Mouse (Mus musculus) brain, embryonic 14.5 days (tissue): ENCODE data around the gene S1pr1. TPM values are rescaled to one million over a fixed set of nuclear protein-coding genes. Genes with fewer than 3 reads are reported as not detected.

Source experiments
- DNase-seq: peaks from one replicate; pipeline ENCODE4 v3.0.0-alpha.2; 2011; ENCODE audit warnings: low read depth
- CTCF ChIP-seq: fragments of 200-500 bp; IDR thresholded peaks from 2 replicates; pipeline ENCODE4 v1.5.1; 2012; ENCODE audit warnings: inconsistent platforms, mild to moderate bottlenecking, moderate library complexity, borderline replicate concordance; ENCODE audit not compliant: insufficient read depth, insufficient read length; ENCODE audit errors: extremely low read depth
- POLR2A ChIP-seq: fragments of 200-500 bp; IDR thresholded peaks from 2 replicates; pipeline ENCODE4 v1.6.1; 2012; ENCODE audit warnings: mild to moderate bottlenecking, inconsistent platforms, borderline replicate concordance; ENCODE audit not compliant: poor library complexity, insufficient read depth, insufficient read length, severe bottlenecking; ENCODE audit errors: extremely low read depth
- polyA plus RNA-seq: library from polyadenylated mRNA; depleted of rRNA; stranded (reverse); fragments of >200 nt; gene quantifications from 2 replicates; pipeline ENCODE4 v1.2.3, GENCODE M21; 2012; rRNA removed

S1pr1 gene
- 27.6 and 29.8 TPM in 2 replicates for polyA plus RNA-seq

DNA sequence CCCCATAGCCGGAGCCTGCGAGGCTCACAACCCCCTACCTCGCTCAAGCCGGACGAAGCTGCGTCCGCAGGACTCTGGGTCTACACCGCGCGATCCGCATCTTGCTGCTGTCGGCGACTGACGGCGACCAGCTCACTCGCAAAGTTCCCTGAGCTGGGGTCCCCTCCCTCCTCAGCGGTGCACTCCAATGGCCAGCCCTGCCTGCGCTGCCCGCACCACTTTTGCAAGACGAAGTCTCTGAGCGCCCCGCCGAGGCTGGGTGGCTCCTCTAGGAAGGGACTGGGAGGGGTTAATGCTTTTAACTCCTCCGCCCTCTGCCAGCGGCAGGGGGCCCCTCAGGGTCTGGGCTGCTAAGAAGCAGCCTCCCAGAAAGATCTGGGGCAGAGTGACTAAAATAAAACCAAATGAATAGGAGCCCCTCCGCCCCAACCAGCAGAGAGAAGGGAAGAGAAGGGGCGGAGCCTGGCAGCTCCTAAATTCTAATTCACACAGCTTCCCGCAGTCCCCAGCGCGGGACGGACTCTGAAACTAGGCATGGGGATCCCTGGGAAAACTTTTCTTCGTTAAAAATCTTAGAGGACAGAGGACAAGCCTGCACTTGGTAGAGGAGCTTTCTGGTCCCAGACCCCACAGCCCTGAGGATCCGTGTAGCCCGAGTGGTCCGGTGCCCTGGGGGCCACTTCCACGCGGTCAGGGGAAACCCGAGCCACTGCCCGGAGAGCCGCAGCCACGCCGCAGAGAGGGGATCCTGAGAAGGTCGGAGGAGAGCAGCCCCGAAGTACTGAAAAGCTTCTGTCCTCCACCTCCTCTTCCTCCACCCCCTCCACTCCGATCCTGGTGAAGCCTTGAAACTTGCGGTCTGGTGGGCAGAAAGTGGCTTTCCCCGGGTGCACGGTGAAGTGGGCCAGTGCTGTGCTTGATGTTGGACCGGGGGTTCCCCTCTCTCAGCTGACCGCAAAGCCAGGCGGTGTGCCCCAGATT, at the start of gene S1pr1:
TSS of gene S1pr1 (minus strand) at position 402 of the 981 bp plus-strand sequence.
- peak; percentile 96 for DNase-seq
- TF ChIP-seq CTCF (0 out of 2 replicates have a peak, but pooled peaks have one; percentile 5), POLR2A (0 out of 2 replicates have a peak, but pooled peaks have one; percentile 3)

DNA sequence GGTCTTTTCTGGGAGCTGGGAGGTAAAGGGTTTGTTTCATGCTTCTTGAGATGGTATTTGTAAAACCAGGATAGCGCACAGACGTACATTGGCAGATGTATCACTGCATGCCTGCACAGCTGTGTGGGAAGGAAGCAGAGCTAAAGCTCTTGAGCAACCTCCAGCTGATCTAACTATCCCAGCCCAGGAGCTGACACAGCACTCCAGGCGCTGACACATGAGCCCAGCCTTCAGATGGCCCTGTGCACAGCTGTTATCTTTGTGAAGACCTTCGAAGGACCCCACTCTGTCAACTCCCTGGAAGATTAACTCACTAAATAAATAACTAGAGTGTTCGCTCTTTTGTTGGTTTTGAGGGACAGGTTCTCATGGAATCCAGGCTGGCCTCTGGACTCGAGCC, 48.4 kb upstream of the S1pr1 start:
- peak; percentile 30 for DNase-seq

DNA sequence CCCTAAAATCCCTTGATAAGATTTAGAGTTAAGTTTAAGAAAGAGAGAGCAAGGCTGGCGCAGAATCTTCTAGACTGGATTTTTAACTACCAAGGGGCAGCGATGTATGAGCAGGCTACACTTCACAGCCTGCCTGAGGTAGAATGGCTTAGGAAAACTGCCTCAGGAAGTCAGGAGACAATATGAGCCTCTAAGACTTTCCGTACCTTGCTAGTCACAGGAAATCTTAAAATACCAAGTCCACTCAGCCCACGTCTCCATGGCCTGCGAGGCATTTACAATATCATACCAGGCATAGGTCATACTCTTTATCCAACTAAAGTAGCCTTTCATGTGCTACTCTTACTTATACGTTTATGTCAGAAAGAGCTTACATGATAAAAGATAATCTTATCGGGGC, 48.0 kb upstream of the S1pr1 start:
- no peak for TF ChIP-seq POLR2A
- TF ChIP-seq CTCF: no peak
- DNase-seq: no peak

More for the DNA sequence above, 48.4 kb upstream of the S1pr1 start:
- no peak for TF ChIP-seq POLR2A
- TF ChIP-seq CTCF: no peak

- no peak for DNase-seq
- no peak for TF ChIP-seq CTCF
- TF ChIP-seq POLR2A: no peak
Measured at GRCm38 (mm10) chr3:115759659-115760058, 44.8 kb upstream of the S1pr1 start.

- no peak for DNase-seq
- TF ChIP-seq CTCF (no peak), POLR2A (no peak)
Measured at GRCm38 (mm10) chr3:115758455-115758912, 43.6 kb upstream of the S1pr1 start.

DNA sequence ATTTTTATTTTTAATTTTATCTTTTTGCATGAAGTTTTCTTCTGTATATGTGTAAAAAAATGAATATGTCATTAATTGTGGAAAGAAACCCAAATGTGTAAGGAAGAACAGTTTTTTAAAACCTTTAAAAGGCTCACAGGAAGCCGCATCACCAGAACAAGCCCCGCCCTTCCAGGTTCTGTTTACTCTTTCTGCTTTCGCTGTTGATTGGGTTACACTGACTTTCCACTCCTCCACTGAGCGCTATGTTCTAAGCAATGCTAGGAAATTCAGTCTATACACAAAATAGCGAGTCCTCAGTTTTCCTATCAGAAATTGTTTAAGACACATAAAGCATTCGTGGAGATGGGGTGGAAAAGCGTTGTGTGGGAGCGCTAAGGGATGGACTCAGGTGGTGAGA, 39.6 kb upstream of the S1pr1 start:
- no peak for DNase-seq
- TF ChIP-seq CTCF (no peak), POLR2A (no peak)

DNA sequence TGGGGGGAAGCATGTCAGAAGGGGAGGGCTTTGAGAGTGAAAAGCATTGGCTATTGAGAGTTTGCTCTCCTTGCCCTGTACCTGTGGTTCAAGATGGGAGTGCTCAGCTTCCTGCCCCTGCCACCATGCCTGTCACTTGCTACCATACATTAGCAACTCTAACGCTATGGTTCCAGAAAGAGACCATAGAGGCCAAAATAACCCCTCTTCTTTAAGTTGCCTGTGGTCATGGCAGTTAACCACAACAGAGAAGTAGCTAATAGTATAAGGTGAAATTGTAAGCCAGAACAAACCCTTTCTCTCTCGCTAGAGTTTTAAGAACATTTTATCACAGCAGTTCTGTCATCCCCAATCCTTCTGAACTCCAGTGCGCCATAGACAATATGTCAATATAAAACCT, 35.5 kb upstream of the S1pr1 start:
- no peak for DNase-seq
- TF ChIP-seq POLR2A (no peak), CTCF (no peak)

GRCm38 (mm10) chr3:115748289-115748989, 33.6 kb upstream of the S1pr1 start:
- TF ChIP-seq POLR2A: no peak
- TF ChIP-seq CTCF: no peak

DNA sequence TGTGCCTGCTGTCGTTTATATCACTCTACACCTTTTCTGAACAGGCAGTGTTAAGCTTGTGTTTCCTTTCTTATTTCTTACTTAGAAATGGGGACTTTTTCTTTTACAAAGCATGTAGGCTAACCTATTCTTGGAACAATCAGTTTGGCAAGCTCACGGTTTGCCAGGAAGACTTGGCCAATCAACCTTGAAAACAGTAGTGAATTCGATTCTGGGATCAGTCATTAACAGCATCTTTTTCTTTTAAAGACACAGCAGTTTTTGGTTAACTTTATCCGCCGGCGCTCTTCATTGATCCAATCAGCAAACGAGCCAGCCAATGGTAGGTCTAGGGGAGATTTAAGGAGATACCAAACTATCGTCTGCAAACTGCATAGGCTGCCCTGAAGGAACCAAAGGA, 31.6 kb upstream of the S1pr1 start:
- no peak for DNase-seq
- TF ChIP-seq POLR2A: no peak

More at GRCm38 (mm10) chr3:115748289-115748989, 33.6 kb upstream of the S1pr1 start:
- no peak for DNase-seq

GRCm38 (mm10) chr3:115745088-115745487, 30.2 kb upstream of the S1pr1 start:
- TF ChIP-seq POLR2A (no peak), CTCF (no peak)
- no peak for DNase-seq

DNA sequence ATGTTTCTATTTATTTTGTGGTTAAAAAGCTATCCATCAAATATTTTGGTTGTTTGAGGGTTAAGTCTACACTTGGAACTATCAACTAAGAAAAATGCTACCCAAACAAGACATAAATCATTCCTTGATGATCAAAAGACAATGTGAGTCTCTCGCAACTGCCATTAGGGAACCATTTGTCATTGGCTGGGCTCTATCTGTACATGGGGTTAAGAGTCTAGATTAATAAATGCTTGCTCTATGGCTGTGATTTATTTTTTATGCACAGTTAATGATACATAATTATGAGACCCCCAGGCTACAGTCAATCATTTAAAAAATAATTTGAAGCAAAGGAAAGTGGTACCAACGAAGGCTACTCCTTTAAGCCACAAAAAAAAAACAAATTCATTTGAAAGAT, 23.7 kb upstream of the S1pr1 start:
- DNase-seq: peak; percentile 37
- no peak for TF ChIP-seq CTCF
- TF ChIP-seq POLR2A: no peak

GRCm38 (mm10) chr3:115737785-115738318, 23.0 kb upstream of the S1pr1 start:
- TF ChIP-seq POLR2A (no peak), CTCF (no peak)
- DNase-seq: peak; percentile 92
